Mouse (Mus musculus) embryonic stem cell, embryonic (primary cell): ENCODE results near the gene Pheta1.

Experiments used
- CTCF ChIA-PET, 4 experiments: fragments of 300-600 bp in 2 of 4; fragments of 350-600 bp in 2 of 4; sonication (Branson Sonifier 250); formaldehyde crosslinking; loops; one replicate each; lab custom pipeline; 2022; ENCODE audit warnings: inconsistent platforms in 2 of 4; lab: Charles Lee
- POLR2A ChIA-PET, 4 experiments: fragments of 300-600 bp in 2 of 4; fragments of 350-600 bp in 2 of 4; sonication (Branson Sonifier 250); formaldehyde crosslinking; loops; one replicate each; lab custom pipeline; 2022; ENCODE audit warnings: antibody characterized with exemption in 4 of 4, inconsistent platforms in 1 of 4; lab: Charles Lee

Pheta1 gene

DNA sequence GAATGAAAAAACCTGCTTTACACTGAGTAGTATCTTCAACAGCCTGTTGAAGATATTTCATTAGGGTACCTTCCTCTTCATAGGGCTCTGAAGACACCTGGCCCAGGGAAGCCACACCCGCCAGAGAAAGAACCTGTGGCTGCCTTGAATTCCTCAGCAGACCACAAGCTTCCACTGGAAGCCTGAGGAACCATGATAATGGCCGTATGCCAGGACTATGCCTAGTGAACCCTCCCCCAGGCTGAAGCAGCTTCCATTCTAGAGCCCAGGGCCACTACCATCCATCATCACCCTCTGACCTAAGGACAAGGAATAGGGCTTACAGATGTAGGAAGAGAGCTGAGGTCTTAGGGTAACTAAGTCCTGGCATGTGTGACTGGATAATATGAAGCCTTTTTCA is 28.6 kb upstream of the Pheta1 start:
- ChIA-PET CTCF (interaction anchor here in 2 of 4 experiments (0.6 to 1.2 kb wide), 2 partner anchors 8 to 403 kb away, joined by 3 to 4 read pairs; no protein-coding TSS in a partner anchor), POLR2A (interaction anchor here in 3 of 4 experiments (0.6 to 4.6 kb wide), 9 partner anchors 9 to 73 kb away, joined by 3 to 21 read pairs (median 4); partner anchors contain the start of gene Sh2b3 (in 1 of the 3))

DNA sequence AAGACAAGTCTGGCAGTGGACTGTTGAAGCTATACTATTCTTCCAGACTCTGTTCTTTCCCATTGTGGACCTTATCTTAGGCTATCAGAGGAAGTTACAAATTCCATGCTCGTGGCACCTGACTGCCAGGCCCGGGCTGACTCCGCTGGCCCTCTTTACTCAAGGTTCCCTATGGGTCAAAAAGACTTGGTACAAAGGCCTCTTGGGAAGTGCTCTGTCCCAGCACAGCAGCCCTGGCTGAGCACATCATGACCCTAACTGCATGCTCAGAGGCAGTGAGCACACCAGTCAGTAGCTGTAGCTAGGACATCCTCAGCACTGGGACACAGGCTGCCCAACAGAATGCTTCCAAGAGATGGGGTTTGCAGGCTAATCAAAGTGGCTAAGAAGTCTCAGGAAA is 28.1 kb upstream of the Pheta1 start:
- ChIA-PET CTCF (interaction anchor here in 3 of 4 experiments (0.6 to 1.2 kb wide), 6 partner anchors 8 to 402 kb away, joined by 3 to 17 read pairs (median 3); no protein-coding TSS in a partner anchor), POLR2A (interaction anchor here in 2 of 4 experiments (0.7 to 4.6 kb wide), 11 partner anchors 9 to 181 kb away, joined by 3 to 21 read pairs (median 4); partner anchors contain the start of gene Sh2b3 (in 1 of the 2))

DNA sequence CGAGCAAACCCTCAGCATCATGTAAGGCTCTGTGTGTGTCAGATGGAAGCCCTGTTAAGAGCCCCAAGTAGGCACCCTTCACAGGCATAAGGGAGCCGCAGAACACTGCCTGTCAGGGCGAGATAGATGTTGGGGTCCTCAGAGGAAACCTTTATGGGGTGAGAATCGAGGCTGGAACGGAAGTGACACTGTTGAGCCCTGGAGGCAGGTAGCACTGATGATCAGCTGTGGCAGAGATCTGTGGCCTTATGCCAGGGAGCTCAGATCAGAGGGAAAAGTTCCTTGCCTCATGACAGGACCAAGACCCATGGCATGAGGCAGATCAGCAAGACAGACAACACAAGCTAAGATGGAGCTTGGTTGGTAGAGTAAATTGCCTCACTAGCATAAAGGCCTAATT is 27.7 kb upstream of the Pheta1 start:
- ChIA-PET POLR2A (interaction anchor here in 3 of 4 experiments (0.7 to 4.6 kb wide), 10 partner anchors 8 to 181 kb away, joined by 3 to 14 read pairs (median 4); partner anchors contain the start of gene Sh2b3 (in 1 of the 3)), CTCF (interaction anchor here in 2 of 4 experiments (0.6 to 1.2 kb wide), 6 partner anchors 9 to 183 kb away, joined by 3 to 17 read pairs (median 3); no protein-coding TSS in a partner anchor)

DNA sequence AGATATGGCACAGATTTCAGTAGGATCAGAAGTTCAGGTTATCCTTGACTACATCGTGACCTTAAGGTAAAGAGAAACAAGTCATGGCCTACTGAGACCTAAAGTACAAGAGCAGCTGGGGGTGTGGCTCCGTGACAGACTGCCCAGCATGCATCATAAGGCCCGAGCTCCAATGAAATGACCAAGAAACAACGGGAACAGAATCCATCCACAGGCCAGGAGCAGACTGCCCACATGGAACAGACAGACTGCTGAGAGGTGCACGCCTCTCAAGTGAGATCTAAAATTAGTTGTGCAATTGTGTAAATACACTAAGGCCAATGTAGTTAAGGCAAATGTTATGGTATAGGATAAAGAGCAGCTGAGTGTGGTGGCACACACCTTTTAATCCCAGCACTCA is 27.2 kb upstream of the Pheta1 start:
- POLR2A ChIA-PET, result interaction anchor here in 3 of 4 experiments (0.7 to 4.6 kb wide), 7 partner anchors 10 to 181 kb away, joined by 3 to 14 read pairs (median 5); partner anchors contain the start of gene Sh2b3 (in 1 of the 3)
- CTCF ChIA-PET, result interaction anchor here in 2 of 4 experiments (0.6 to 0.7 kb wide), 4 partner anchors 22 to 65 kb away, joined by 3 to 17 read pairs (median 4); no protein-coding TSS in a partner anchor

DNA sequence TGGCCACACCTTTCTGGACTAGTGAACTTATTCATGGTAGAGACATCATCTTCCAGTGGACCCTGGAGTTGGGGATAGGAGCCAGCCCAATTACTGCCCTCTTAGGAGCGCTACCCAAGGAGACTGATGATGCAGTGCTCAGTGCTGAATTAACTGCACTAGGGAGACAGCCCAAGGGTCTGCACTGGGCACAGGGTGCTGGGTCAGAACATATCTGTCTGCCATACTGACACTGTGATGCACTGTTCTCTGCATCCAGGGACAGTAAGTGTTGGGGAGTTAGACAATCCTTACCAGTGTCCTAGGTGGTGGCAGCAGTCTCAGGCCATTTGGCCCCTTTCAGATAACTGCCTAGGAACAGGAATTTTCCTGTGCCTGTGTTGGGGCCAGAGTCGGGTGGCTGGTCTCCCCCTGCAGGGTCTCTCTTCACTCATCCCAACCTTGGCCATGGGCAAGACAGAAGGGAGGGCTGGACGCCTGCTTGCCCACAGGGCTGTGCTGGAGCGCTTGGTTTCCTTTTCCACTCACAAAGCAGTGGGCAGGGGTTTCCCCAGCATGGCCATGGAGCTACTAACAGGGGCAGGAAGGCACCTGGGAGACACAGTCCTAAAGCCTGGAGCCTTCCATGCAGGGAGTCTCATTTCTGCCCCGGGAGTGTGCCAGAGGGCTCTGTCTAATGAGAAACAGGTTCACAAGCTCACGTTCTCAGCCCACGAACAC is 25.8 kb upstream of the Pheta1 start:
- POLR2A ChIA-PET, result interaction anchor here in 2 of 4 experiments (1.1 to 4.6 kb wide), 7 partner anchors 8 to 30 kb away, joined by 3 to 14 read pairs (median 7); partner anchors contain the start of gene Sh2b3 (in 2 of the 2)
- CTCF ChIA-PET, result interaction anchor here in 3 of 4 experiments (0.6 to 1.3 kb wide), 4 partner anchors 8 to 48 kb away, joined by 3 to 8 read pairs (median 6); no protein-coding TSS in a partner anchor

DNA sequence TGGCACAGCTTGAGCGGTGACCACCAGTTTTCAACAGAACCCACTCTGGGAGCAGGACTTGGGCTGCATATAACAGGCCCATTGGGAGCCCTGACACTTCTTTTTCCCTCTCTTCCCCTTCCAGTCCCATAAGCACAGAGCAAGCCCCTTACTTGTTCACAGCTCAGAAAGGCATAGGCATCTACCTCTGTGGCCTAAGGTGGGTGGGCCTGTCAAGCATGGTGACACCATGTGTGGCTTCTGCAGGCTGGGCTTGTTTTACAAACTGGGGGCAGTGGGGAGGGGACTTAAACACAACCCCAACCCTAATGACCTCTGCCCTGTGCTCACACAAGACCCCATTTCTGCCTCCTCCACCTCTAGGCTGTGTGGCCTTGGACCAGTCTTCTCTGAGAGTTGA is 25.1 kb upstream of the Pheta1 start:
- ChIA-PET POLR2A (interaction anchor here in 2 of 4 experiments (1.1 to 4.6 kb wide), 7 partner anchors 9 to 31 kb away, joined by 3 to 14 read pairs (median 7); partner anchors contain the start of gene Sh2b3 (in 2 of the 2)), CTCF (interaction anchor here (0.6 to 1.3 kb wide), 5 partner anchors 9 to 282 kb away, joined by 3 to 8 read pairs (median 4); no protein-coding TSS in a partner anchor)

DNA sequence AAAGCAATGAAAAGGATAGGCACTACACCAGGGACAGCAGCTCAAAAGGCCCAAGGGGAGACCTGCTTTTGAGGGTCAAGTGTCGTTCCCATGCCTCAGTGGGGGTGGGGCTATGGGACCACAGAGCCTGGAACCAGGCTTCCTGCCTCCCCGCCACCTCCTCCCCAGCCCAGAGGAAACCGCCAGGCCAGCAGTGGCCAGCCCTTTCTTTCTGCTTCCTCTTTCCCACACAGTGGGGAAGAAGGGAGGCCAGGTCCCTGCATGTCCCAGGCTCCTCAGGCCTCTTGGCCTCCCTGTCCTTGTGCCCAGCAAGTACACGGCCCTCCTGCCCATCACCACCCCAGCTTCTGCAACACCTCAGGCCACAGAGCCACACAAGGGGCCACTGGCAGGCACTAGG is 24.7 kb upstream of the Pheta1 start:
- ChIA-PET POLR2A (interaction anchor here in 3 of 4 experiments (1.1 to 6.1 kb wide), 8 partner anchors 7 to 18 kb away, joined by 3 to 39 read pairs (median 8); partner anchors contain the start of gene Sh2b3 (in 3 of the 3)), CTCF (interaction anchor here in 3 of 4 experiments (0.6 to 1.3 kb wide), 3 partner anchors 9 to 282 kb away, joined by 3 to 8 read pairs (median 5); no protein-coding TSS in a partner anchor)

DNA sequence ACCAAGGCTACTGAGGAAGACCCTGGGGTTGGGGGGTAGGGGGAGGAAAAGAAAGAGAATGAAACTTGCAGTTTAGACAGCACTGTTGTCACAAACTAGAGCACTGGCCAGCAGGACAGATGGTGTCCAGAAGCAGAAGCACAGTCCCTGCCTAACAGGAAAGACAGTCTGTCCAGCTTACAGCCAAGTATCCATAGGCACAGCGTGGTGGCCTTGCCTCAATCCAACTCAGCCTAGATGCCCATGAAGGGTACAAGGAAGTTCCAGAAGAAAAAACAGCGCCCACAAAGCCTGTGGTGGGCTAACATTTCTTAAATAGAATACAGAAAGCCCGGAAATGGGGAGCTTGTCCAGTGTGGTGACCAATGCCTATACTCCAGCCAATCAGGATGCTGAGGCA is 23.2 kb upstream of the Pheta1 start:
- CTCF ChIA-PET, result interaction anchor here in 2 of 4 experiments (1.2 kb wide), 2 partner anchors 11 kb away, joined by 6 to 8 read pairs; no protein-coding TSS in a partner anchor

DNA sequence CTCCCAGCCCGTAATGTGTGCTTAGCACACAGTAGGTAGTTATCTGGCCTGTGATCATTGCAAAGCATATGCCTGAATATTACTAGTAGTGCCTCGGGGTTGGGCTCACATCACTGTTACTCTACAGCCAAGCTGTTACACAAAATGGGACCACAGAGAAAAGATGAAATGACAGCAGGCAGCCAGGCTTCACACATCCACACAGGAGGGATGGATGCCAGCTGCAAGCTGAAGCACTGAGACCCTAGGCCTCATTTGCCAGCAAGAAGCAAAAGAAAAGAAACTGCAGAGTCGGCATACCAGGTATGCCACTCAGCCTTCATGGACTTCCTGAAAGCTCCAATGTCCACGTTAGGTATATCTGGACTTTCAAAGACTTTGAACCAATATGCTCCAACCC is 20.9 kb upstream of the Pheta1 start:
- CTCF ChIA-PET, result interaction anchor here in 3 of 4 experiments (0.6 to 2.2 kb wide), 11 partner anchors 9 to 569 kb away, joined by 3 to 10 read pairs (median 3); no protein-coding TSS in a partner anchor
- POLR2A ChIA-PET, result interaction anchor here in 3 of 4 experiments (0.6 to 6.1 kb wide), 16 partner anchors 9 to 429 kb away, joined by 3 to 39 read pairs (median 8); partner anchors contain the start of genes Sh2b3 (in 3 of the 3) and Pheta1 (in 1 of the 3)

More for the DNA sequence above, 23.2 kb upstream of the Pheta1 start:
- POLR2A ChIA-PET, result interaction anchor here in 3 of 4 experiments (0.9 to 6.1 kb wide), 8 partner anchors 8 to 32 kb away, joined by 3 to 39 read pairs (median 4); partner anchors contain the start of gene Sh2b3 (in 3 of the 3)

DNA sequence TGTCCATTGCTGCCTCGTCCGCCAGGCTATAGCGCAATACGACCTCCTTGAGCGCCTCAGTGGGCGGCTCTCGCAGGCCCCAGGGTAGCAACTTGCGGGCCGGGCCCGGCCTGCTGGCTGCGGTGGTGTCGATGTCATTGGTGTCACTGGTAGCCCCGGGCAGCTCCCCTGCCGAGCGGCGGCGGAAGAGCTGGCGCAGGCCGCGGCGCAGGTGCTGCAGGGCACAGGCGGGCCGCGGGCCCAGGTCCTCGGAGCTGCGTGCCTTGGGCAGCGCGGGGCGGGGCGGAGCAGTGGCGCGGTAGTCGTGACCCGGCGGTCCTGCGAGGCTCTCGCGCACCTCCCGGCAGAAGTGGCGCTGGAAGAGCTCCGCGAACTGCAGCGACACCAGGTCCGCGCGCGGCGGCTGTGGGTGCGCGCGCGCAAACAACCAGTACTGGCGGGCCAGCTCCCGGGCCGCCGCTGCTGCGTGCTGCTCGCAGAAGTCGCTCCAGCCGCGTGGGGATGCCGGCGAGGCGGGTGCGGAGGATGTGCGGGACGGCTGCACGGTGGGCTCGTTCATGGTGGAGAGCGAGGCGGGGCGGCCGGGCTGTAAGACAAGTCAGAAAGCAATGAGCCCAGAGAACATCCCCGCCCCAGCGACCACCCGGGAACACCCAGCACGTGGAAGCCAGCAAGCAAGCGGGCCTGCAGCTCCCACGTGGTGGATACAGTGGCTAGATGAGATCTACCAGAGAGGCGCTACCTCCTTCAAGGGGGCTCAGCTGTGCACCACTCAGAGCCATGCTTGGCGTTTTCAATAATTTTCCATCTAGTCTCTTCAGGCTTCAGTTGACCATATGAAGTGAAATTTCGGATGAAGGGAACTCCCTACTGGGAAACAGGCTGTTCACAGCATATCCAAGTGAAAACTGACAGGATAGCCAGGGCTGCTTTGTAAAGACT is 20.0 kb upstream of the Pheta1 start:
- CTCF ChIA-PET, result interaction anchor here (0.6 to 2.2 kb wide), 16 partner anchors 8 to 568 kb away, joined by 3 to 10 read pairs (median 3); partner anchors contain the start of gene Sh2b3 (in 1 of the 4)
- POLR2A ChIA-PET, result interaction anchor here (0.6 to 6.1 kb wide), 28 partner anchors 8 to 941 kb away, joined by 3 to 39 read pairs (median 5); partner anchors contain the start of genes Sh2b3 (in 3 of the 4), Oas1g (in 1 of the 4) and Pheta1 (in 1 of the 4)

DNA sequence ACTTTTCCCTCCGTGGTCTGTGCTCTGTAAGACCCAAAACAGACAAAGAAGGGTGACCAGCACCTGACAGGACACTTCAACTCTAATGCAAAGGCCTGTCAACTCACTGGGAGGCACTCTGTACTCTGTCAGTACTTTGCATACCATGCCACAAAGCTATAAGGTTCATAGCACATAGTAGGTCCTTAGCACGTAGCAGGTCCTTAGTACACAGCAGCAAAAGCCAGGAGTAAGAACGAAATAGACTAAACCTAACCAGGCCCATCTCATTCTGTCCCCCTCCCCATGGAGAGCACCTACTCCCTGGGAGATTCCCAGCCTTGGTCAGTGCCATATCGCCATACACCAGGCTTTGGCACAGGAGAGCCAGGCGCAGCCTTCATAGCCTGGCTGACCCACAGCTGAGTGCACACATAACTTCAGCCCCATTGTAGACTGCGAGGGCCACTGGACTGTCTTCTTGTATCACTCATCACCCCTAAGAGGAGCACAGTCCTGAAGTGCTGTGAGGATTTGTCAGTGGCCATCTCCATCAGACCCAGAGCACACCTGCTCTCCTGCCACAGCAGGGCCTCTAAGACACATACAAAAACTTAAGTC is 17.7 kb upstream of the Pheta1 start:
- ChIA-PET CTCF (no interaction called here), POLR2A (interaction anchor here in 2 of 4 experiments (0.6 to 4.6 kb wide), 2 partner anchors 13 to 166 kb away, joined by 3 to 21 read pairs; no protein-coding TSS in a partner anchor)

DNA sequence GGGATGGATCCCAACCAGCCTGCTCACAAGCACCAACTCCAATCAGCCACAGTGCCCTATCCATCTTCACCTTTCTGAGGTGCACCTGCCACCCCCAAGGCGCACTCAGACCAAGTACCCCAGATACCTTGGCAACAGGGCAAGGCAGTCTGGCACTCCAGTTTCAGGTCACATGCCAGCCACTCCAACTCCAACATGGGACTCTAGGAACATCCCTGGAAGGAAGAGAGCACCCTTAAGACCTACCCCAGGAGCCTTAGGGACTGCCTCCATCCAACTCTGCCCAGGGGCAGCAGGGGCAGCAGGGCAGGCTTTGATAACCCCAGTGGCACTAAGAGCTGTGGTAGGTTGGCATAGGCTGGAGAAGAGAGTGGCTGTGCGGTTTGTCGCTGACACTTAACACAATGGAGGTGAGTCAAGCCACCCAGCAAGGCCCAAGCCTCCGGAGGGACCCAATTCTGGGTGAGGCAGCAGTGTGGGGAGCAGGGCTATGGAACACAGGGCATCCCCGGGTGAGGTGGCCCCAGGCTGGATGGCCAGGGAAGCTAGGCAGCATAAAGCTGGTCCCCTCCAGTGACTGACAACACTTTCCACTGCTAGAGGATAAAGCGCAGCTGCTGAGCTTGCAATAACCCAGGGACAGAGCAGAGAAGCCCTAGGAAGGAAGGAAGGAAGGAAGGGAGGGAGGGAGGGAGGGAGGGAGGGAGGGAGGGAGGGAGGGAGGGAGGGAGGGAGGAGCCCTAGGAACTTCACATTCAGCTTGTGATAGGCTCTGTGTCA is 16.2 kb upstream of the Pheta1 start:
- ChIA-PET CTCF (interaction anchor here in 3 of 4 experiments (0.6 to 1.5 kb wide), 3 partner anchors 18 to 1342 kb away, joined by 3 to 4 read pairs (median 3); no protein-coding TSS in a partner anchor), POLR2A (interaction anchor here in 3 of 4 experiments (0.7 to 3.3 kb wide), 5 partner anchors 10 to 20 kb away, joined by 3 to 17 read pairs (median 5); no protein-coding TSS in a partner anchor)

DNA sequence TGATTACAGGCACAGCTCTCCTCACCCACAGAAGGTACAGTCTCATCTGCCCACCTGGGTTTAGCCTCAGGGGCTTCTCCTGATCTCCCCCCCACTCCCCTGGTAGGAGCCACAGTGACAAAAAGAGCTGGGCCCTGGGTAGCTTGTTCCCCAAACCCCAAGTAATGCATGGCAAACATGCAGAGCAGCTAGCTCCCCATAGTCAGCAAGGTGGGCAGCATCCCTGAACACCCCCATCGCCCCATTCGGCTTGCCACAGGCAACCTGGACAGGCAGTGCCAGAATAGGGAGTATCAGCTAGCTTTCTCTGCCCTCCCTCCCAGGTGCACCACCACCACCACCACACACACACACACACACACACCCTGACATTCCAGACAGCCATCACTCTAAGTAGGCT is 15.6 kb upstream of the Pheta1 start:
- CTCF ChIA-PET, result interaction anchor here in 3 of 4 experiments (0.5 to 0.6 kb wide), 3 partner anchors 232 to 1343 kb away, joined by 3 to 4 read pairs (median 3); no protein-coding TSS in a partner anchor

DNA sequence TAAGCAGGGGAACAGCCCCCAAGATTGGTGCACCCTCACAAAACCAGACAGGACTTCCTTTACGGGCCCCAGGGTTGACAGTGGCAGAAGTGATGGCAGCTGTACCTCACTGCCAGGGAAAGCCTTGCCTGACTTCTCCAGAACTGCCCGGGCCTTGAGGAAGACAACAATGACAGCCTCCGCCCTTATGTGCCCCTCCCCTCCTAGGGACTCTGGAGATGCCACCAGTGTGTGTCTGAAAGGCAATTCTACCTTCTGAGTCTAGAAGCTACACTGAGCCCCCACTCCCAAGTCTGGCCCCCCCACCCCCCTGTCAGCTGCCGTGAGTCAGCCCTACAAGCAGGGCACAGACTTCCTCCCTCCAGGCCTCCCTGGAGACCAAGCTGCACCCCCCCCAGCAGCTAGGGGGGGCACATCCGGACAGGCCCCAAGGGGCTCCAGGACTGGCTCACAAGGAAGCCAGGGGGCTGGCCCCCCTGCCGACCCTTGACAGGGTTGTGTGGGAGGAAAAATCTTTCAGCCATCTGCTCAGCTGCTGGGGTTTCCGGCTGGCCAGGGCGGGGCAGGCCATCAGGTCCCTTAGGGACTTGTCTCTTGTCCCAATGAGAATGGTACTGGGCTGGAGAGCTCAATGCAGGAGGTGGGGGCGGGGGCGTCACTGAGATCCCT is 15.1 kb upstream of the Pheta1 start:
- ChIA-PET POLR2A (interaction anchor here in 3 of 4 experiments (0.6 to 6.3 kb wide), 16 partner anchors 9 to 68 kb away, joined by 3 to 105 read pairs (median 4); partner anchors contain the start of gene Pheta1 (in 2 of the 3)), CTCF (interaction anchor here (0.5 to 1.1 kb wide), 8 partner anchors 19 to 396 kb away, joined by 3 to 7 read pairs (median 3); no protein-coding TSS in a partner anchor)

More for the DNA sequence above, 15.6 kb upstream of the Pheta1 start:
- POLR2A ChIA-PET, result interaction anchor here in 3 of 4 experiments (0.7 to 6.3 kb wide), 7 partner anchors 10 to 21 kb away, joined by 3 to 105 read pairs (median 9); partner anchors contain the start of gene Pheta1 (in 2 of the 3)
